Mouse (Mus musculus) small intestine, adult 2 months (tissue): ENCODE measurements around the gene Ugt8a.

ENCODE experiments used
- CTCF ChIP-seq: fragments of 200-500 bp; IDR thresholded peaks from 2 replicates; pipeline ENCODE4 v1.5.1; 2012; ENCODE audit warnings: low read depth, mild to moderate bottlenecking, control low read depth, inconsistent platforms, low read length, moderate library complexity, mixed read lengths; ENCODE audit not compliant: insufficient replicate concordance, insufficient read length; ENCODE audit errors: extremely low read depth
- POLR2A ChIP-seq: fragments of 200-500 bp; IDR thresholded peaks from 2 replicates; pipeline ENCODE4 v1.6.1; 2012; ENCODE audit warnings: low read depth, mild to moderate bottlenecking, control low read depth, inconsistent platforms, low read length, moderate library complexity

DNA sequence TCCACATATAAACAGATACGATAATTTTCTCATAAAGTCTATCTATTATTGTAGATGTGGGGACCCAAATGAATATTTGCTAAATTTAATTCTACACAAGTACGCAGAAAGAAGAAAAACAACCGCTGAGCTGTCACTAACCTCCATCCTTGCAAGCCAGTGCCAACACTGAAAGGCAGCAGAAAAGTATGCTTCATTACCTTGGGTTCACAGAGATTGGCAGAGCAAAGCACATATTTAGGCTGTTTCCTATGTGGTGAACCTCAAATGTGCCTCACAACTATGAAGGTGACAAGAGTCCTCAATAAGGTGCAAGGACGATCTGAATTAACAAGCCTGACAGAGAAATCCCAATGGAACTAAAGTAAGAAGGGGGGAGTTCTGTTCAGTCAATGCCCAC, 64.0 kb downstream of the Ugt8a start:
- no peak for TF ChIP-seq POLR2A
- no peak for TF ChIP-seq CTCF
